Mouse (Mus musculus) ES-Bruce4 (cell line): ENCODE measurements around the gene Gm49361. TPM values are rescaled to one million over a fixed set of nuclear protein-coding genes. Genes with fewer than 3 reads are reported as not detected.
A peak's percentile ranks its signal among the peaks of the same experiment; 100 is the strongest.

ENCODE experiments used
- H3K27ac ChIP-seq: 2 replicates; pipeline ENCODE4 v1.5.1; 2012; ENCODE audit warnings: low read length, inconsistent platforms; ENCODE audit not compliant: insufficient read depth
- H3K27me3 ChIP-seq: 2 replicates; pipeline ENCODE4 v1.6.1; 2012; ENCODE audit warnings: mild to moderate bottlenecking, low read length, inconsistent platforms; ENCODE audit not compliant: control insufficient read depth, poor library complexity, insufficient read depth, severe bottlenecking
- H3K36me3 ChIP-seq: 2 replicates; pipeline ENCODE4 v1.6.1; 2012; ENCODE audit warnings: inconsistent platforms, mild to moderate bottlenecking, low read length, moderate library complexity; ENCODE audit not compliant: control insufficient read depth, poor library complexity, insufficient read depth, severe bottlenecking
- H3K4me1 ChIP-seq: one replicate; pipeline ENCODE4 v1.8.1; 2011; ENCODE audit warnings: low read length; ENCODE audit not compliant: control insufficient read depth, insufficient read depth
- H3K4me3 ChIP-seq: 2 replicates; pipeline ENCODE4 v1.5.1; 2011; ENCODE audit warnings: low read depth, mild to moderate bottlenecking, low read length
- H3K9ac ChIP-seq: 2 replicates; pipeline ENCODE4 v1.6.1; 2012; ENCODE audit warnings: low read depth, mild to moderate bottlenecking, inconsistent platforms; ENCODE audit not compliant: poor library complexity, severe bottlenecking
- H3K9me3 ChIP-seq: replicated peaks from 2 replicates; pipeline ENCODE4 v1.6.1; 2012; ENCODE audit warnings: mild to moderate bottlenecking, low read length, inconsistent platforms; ENCODE audit not compliant: control insufficient read depth, poor library complexity, insufficient read depth, severe bottlenecking
- CTCF ChIP-seq: IDR thresholded peaks from one replicate; pipeline ENCODE4 v1.8.1; 2011; ENCODE audit warnings: low read depth, low read length
- EP300 ChIP-seq: IDR thresholded peaks from 2 replicates; pipeline ENCODE4 v1.6.1; 2011; ENCODE audit warnings: low read depth, low read length; ENCODE audit not compliant: insufficient read depth
- POLR2A ChIP-seq: IDR thresholded peaks from one replicate; pipeline ENCODE4 v1.8.1; 2011; ENCODE audit warnings: low read length; ENCODE audit not compliant: insufficient read depth
- polyA plus RNA-seq: library from polyadenylated mRNA; stranded (reverse); fragments of >200 nt; gene quantifications from 2 replicates; pipeline ENCODE4 v1.2.4, GENCODE M21; 2011; ENCODE audit warnings: low read depth; ENCODE audit not compliant: missing spikeins, insufficient read depth, insufficient read length

Gene Gm49361
- polyA plus RNA-seq, 1 experiment: not detected

GRCm38 (mm10) chr14:57699016-57699415 is 46.9 kb downstream of the Gm49361 start:
- Histone ChIP-seq H3K36me3 (no peaks in the 10 kb centered on the region), H3K27ac (no peak overlapping the region), H3K4me1 (peaks cover 2% of the 10 kb centered on the region), H3K9ac (no peak overlapping the region), H3K4me3 (no peak overlapping the region), H3K27me3 (no peaks in the 10 kb centered on the region), H3K9me3 (no peaks in the 10 kb centered on the region)
- TF ChIP-seq CTCF: no peak
- no peak for TF ChIP-seq POLR2A

- Histone ChIP-seq H3K4me3 (no peak overlapping the region), H3K27me3 (no peaks in the 10 kb centered on the region), H3K36me3 (no peaks in the 10 kb centered on the region), H3K27ac (no peak overlapping the region), H3K4me1 (peaks cover 1% of the 10 kb centered on the region), H3K9ac (no peak overlapping the region), H3K9me3 (no peaks in the 10 kb centered on the region)
- no peak for TF ChIP-seq EP300
- TF ChIP-seq POLR2A: no peak
- TF ChIP-seq CTCF: no peak
Observed at GRCm38 (mm10) chr14:57696066-57696465, 49.8 kb downstream of the Gm49361 start.

GRCm38 (mm10) chr14:57695550-57695949 is 50.4 kb downstream of the Gm49361 start:
- H3K4me1 ChIP-seq: peaks cover 1% of the 10 kb centered on the region
- H3K9ac ChIP-seq: no peak overlapping the region
- H3K36me3 ChIP-seq: no peaks in the 10 kb centered on the region
- H3K27ac ChIP-seq: no peak overlapping the region
- no peak overlapping the region for H3K4me3 ChIP-seq
- no peaks in the 10 kb centered on the region for H3K9me3 ChIP-seq
- TF ChIP-seq CTCF (peak; percentile 32), POLR2A (no peak)
- H3K27me3 ChIP-seq: no peaks in the 10 kb centered on the region

- H3K27me3 ChIP-seq: no peaks in the 10 kb centered on the region
- TF ChIP-seq CTCF (no peak), EP300 (no peak), POLR2A (no peak)
- no peaks in the 10 kb centered on the region for H3K36me3 ChIP-seq
- H3K9me3 ChIP-seq: no peaks in the 10 kb centered on the region
- peaks cover 1% of the 10 kb centered on the region for H3K4me1 ChIP-seq
- peak overlapping the region; percentile 10; the same call in 1 of the 2 replicates for H3K4me3 ChIP-seq
- H3K9ac ChIP-seq: no peak overlapping the region
- no peak overlapping the region for H3K27ac ChIP-seq
Observed at GRCm38 (mm10) chr14:57694246-57694645, 51.7 kb downstream of the Gm49361 start.

- Histone ChIP-seq H3K27me3 (no peaks in the 10 kb centered on the region), H3K36me3 (no peaks in the 10 kb centered on the region), H3K27ac (no peak overlapping the region), H3K4me1 (peaks cover 1% of the 10 kb centered on the region), H3K4me3 (no peak overlapping the region), H3K9me3 (no peaks in the 10 kb centered on the region), H3K9ac (no peak overlapping the region)
- TF ChIP-seq EP300: no peak
- no peak for TF ChIP-seq POLR2A
- no peak for TF ChIP-seq CTCF
Observed at GRCm38 (mm10) chr14:57692517-57693130, 53.3 kb downstream of the Gm49361 start.

GRCm38 (mm10) chr14:57691316-57691715 is 54.6 kb downstream of the Gm49361 start:
- Histone ChIP-seq H3K27ac (no peak overlapping the region), H3K36me3 (no peaks in the 10 kb centered on the region), H3K27me3 (no peaks in the 10 kb centered on the region), H3K9me3 (no peaks in the 10 kb centered on the region), H3K9ac (no peak overlapping the region), H3K4me3 (peak overlapping the region; percentile 29), H3K4me1 (peaks cover 1% of the 10 kb centered on the region)
- TF ChIP-seq EP300 (no peak), CTCF (no peak), POLR2A (no peak)
